Mouse (Mus musculus) erythroblast, embryonic 14.5 days (primary cell): Measurements from ENCODE around the gene Kdm8.

Experiments used
- GATA1 ChIP-seq: IDR thresholded peaks from 2 replicates; pipeline ENCODE4 v1.6.1; 2012; ENCODE audit warnings: low read length, inconsistent platforms, mixed read lengths
- TAL1 ChIP-seq: IDR thresholded peaks from 3 replicates; pipeline ENCODE4 v1.6.1; 2012; ENCODE audit warnings: low read length, inconsistent platforms, mixed read lengths

DNA sequence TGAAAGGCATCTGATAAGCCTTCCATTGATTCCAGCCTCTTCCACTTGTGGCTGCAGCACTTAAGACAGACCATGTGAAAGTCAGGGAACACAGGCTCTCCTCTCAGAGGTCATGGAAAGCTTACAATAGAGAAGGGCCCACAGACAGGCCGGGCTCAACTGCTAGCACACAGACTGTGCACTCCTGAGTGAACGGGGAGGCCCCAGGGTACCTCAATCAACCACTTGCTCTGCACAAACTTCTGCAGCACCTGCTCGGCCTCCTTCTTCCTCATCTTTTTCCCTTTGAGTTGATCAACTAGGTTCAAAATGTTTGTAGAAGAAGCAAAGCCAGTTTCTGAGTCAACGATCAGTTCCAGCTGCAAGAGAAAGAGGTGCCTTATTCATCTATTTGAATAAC lies 26.4 kb downstream of the Kdm8 start:
- TF ChIP-seq GATA1 (no peak), TAL1 (no peak)
